Mouse (Mus musculus) liver, embryonic 14.5 days (tissue): ENCODE data around the gene Erbin. TPM values are rescaled to one million over a fixed set of nuclear protein-coding genes. Genes with fewer than 3 reads are reported as not detected.

ENCODE experiments used
- ATAC-seq: fragments of 200-750 bp; cut with Nextera tagmentation; 2 replicates; pipeline ENCODE4 v1.8.0; 2017; ENCODE audit warnings: moderate number of reproducible peaks, mild to moderate bottlenecking, moderate library complexity; ENCODE audit not compliant: insufficient read depth
- DNase-seq, 3 experiments: peaks; one replicate each; pipeline ENCODE4 v3.0.0-alpha.2; 2012 to 2013; ENCODE audit warnings: low read depth in 3 of 3, low spot score in 3 of 3
- H3K27ac ChIP-seq: fragments of 300-500 bp; sonication (generic); 2 replicates; pipeline ENCODE4 v1.5.1; 2014; ENCODE audit warnings: moderate library complexity, mild to moderate bottlenecking, control low read depth, inconsistent platforms
- H3K27me3 ChIP-seq: fragments of 300-500 bp; sonication (generic); 2 replicates; pipeline ENCODE4 v1.6.1; 2014; ENCODE audit warnings: mild to moderate bottlenecking, low read length, moderate library complexity; ENCODE audit not compliant: control insufficient read depth, insufficient read depth
- H3K36me3 ChIP-seq: fragments of 300-500 bp; sonication (generic); replicated peaks from 2 replicates; pipeline ENCODE4 v1.6.1; 2014; ENCODE audit warnings: low read depth; ENCODE audit not compliant: control insufficient read depth, insufficient read depth
- H3K4me1 ChIP-seq, 2 experiments: fragments of 200-500 bp in 1 of 2; fragments of 300-500 bp in 1 of 2; sonication (generic) in 1 of 2; replicated peaks; 2 replicates each; pipeline ENCODE4 v1.6.1; 2012 to 2014; ENCODE audit warnings: antibody characterized with exemption in 1 of 2, inconsistent platforms in 1 of 2, low read length in 1 of 2; ENCODE audit not compliant: control insufficient read depth in 2 of 2, insufficient read depth in 2 of 2
- H3K4me2 ChIP-seq: fragments of 300-500 bp; sonication (generic); 2 replicates; pipeline ENCODE4 v1.6.1; 2014; ENCODE audit warnings: low read depth, mild to moderate bottlenecking, control low read depth, moderate library complexity
- H3K4me3 ChIP-seq, 2 experiments: fragments of 200-500 bp in 1 of 2; fragments of 300-500 bp in 1 of 2; sonication (generic) in 1 of 2; 2 replicates each; pipeline ENCODE4 v1.5.1; 2012 to 2014; ENCODE audit warnings: low read depth in 2 of 2, low read length in 2 of 2, mild to moderate bottlenecking in 2 of 2, control low read depth in 1 of 2, inconsistent platforms in 1 of 2, moderate library complexity in 1 of 2; ENCODE audit not compliant: insufficient read depth in 1 of 2
- H3K9ac ChIP-seq: fragments of 300-500 bp; sonication (generic); replicated peaks from 2 replicates; pipeline ENCODE4 v1.6.1; 2014; ENCODE audit warnings: mild to moderate bottlenecking, control low read depth, moderate library complexity
- H3K9me3 ChIP-seq: fragments of 300-500 bp; sonication (generic); 2 replicates; pipeline ENCODE4 v1.6.1; 2016; ENCODE audit warnings: low read length, mixed read lengths; ENCODE audit not compliant: control insufficient read depth
- CTCF ChIP-seq: IDR thresholded peaks from 2 replicates; pipeline ENCODE4 v1.5.1; 2016; ENCODE audit warnings: antibody characterized with exemption, low read depth, control low read depth
- EP300 ChIP-seq: IDR thresholded peaks from 2 replicates; pipeline ENCODE4 v1.6.1; 2016; ENCODE audit warnings: antibody characterized with exemption, low read depth
- WGBS: fragments of 180-500 bp; shearing (Covaris S2); extraction: QIAGEN DNeasy Blood & Tissue Kit; methylation state at CpG from one replicate; pipeline ENCODE4 v1.1.7; 2014; ENCODE audit not compliant: insufficient replicate concordance; 5-methylcytosine and 5-hydroxymethylcytosine counted together
- polyA plus RNA-seq, 2 experiments: library from polyadenylated mRNA; depleted of rRNA in 1 of 2; stranded (reverse) in 1 of 2; unstranded in 1 of 2; fragments of >200 nt; fragmentation: Nextera tagmentation in 1 of 2; extraction: Ambion mirVana in 1 of 2; gene quantifications; 2 replicates each; pipeline versions ENCODE4 v1.2.1 to v1.2.3; 2012 to 2014

Gene Erbin
- polyA plus RNA-seq, 2 experiments, result 5.5 to 7.5 TPM

GRCm38 (mm10) chr13:103829623-103830135, 90.6 kb downstream of the Erbin start:
- Histone ChIP-seq H3K4me2 (no peak overlapping the region), H3K27me3 (no peaks in the 10 kb centered on the region), H3K4me3 (no peak overlapping the region), H3K27ac (no peak overlapping the region), H3K9ac (no peak overlapping the region), H3K9me3 (no peaks in the 10 kb centered on the region), H3K4me1 (peaks cover 0 to 2% of the 10 kb centered on the region in 2 experiments; a peak in 1 of 4 replicates), H3K36me3 (no peaks in the 10 kb centered on the region; the same call in 1 of the 2 replicates)
- DNase-seq, result no peak
- ATAC-seq, result no peak
- WGBS, result 73% methylated on average over 2 of the region's 2 CpGs
- no peak for TF ChIP-seq EP300
- TF ChIP-seq CTCF, result no peak

GRCm38 (mm10) chr13:103822270-103822669, 98.0 kb downstream of the Erbin start:
- no peak for DNase-seq
- TF ChIP-seq CTCF (no peak), EP300 (no peak)

GRCm38 (mm10) chr13:103819377-103819776, 100.9 kb downstream of the Erbin start:
- H3K36me3 ChIP-seq, result no peaks in the 10 kb centered on the region
- 42% methylated on average over 5 of the region's 5 CpGs for WGBS
- no peaks in the 10 kb centered on the region for H3K9me3 ChIP-seq
- H3K4me1 ChIP-seq, result no peaks in the 10 kb centered on the region
- no peak overlapping the region for H3K4me2 ChIP-seq
- no peak for ATAC-seq
- H3K9ac ChIP-seq, result no peak overlapping the region
- no peak overlapping the region for H3K27ac ChIP-seq
- no peak for DNase-seq
- H3K4me3 ChIP-seq, result no peak overlapping the region
- TF ChIP-seq CTCF (no peak), EP300 (no peak)
- H3K27me3 ChIP-seq, result no peaks in the 10 kb centered on the region

More at GRCm38 (mm10) chr13:103822270-103822669, 98.0 kb downstream of the Erbin start:
- peaks cover 0 to 2% of the 10 kb centered on the region in 2 experiments; a peak in 1 of 4 replicates for H3K4me1 ChIP-seq
- H3K4me3 ChIP-seq, result no peak overlapping the region
- H3K36me3 ChIP-seq, result no peaks in the 10 kb centered on the region
- no peak for ATAC-seq
- no peak overlapping the region for H3K4me2 ChIP-seq
- no peak overlapping the region for H3K27ac ChIP-seq
- no peaks in the 10 kb centered on the region for H3K9me3 ChIP-seq
- 84% methylated on average over 1 of the region's 1 CpGs for WGBS
- H3K9ac ChIP-seq, result no peak overlapping the region
- H3K27me3 ChIP-seq, result no peaks in the 10 kb centered on the region

GRCm38 (mm10) chr13:103817935-103818334, 102.4 kb downstream of the Erbin start:
- Histone ChIP-seq H3K4me2 (no peak overlapping the region), H3K4me3 (no peak overlapping the region), H3K9ac (no peak overlapping the region), H3K9me3 (no peaks in the 10 kb centered on the region), H3K27me3 (no peaks in the 10 kb centered on the region), H3K4me1 (no peaks in the 10 kb centered on the region), H3K27ac (no peak overlapping the region), H3K36me3 (no peaks in the 10 kb centered on the region)
- no peak for DNase-seq
- TF ChIP-seq CTCF (no peak), EP300 (no peak)
- no peak for ATAC-seq
- 78% methylated on average over 3 of the region's 3 CpGs for WGBS

- 31% methylated on average over 5 of the region's 5 CpGs for WGBS
- TF ChIP-seq CTCF, result no peak
- no peak for TF ChIP-seq EP300
- Histone ChIP-seq H3K9ac (no peak overlapping the region), H3K27ac (no peak overlapping the region), H3K27me3 (no peaks in the 10 kb centered on the region), H3K4me1 (peaks cover 0 to 7% of the 10 kb centered on the region in 2 experiments; a peak in 2 of 4 replicates), H3K4me3 (no peak overlapping the region), H3K36me3 (no peaks in the 10 kb centered on the region), H3K9me3 (no peaks in the 10 kb centered on the region), H3K4me2 (no peak overlapping the region)
- DNase-seq (no peak), ATAC-seq (no peak)
Observed at GRCm38 (mm10) chr13:103807464-103807863, 112.8 kb downstream of the Erbin start.
